Mouse (Mus musculus) spleen, adult 2 months (tissue): ENCODE measurements around the gene Adm.

Experiments
- CTCF ChIP-seq: fragments of 200-500 bp; IDR thresholded peaks from 2 replicates; pipeline ENCODE4 v1.5.1; 2011; ENCODE audit warnings: mild to moderate bottlenecking, inconsistent platforms; ENCODE audit not compliant: insufficient read depth, insufficient read length, insufficient replicate concordance; ENCODE audit errors: extremely low read depth
- POLR2A ChIP-seq: fragments of 200-500 bp; IDR thresholded peaks from 2 replicates; pipeline ENCODE4 v1.6.1; 2011; ENCODE audit warnings: low read depth, low read length, inconsistent platforms

- TF ChIP-seq POLR2A: no peak
- TF ChIP-seq CTCF: no peak
Observed at GRCm38 (mm10) chr7:110624067-110624466, 3.4 kb upstream of the Adm start.
